Mouse (Mus musculus) cerebellum, adult 2 months (tissue): ENCODE results near the gene Blcap.

Experiments used
- CTCF ChIP-seq: fragments of 200-500 bp; IDR thresholded peaks from 2 replicates; pipeline ENCODE4 v1.5.1; 2011; ENCODE audit warnings: low read depth, mild to moderate bottlenecking, control low read depth, low read length, moderate library complexity, borderline replicate concordance; ENCODE audit not compliant: insufficient read depth
- POLR2A ChIP-seq: fragments of 200-500 bp; IDR thresholded peaks from 2 replicates; pipeline ENCODE4 v1.6.1; 2011; ENCODE audit warnings: low read length, control low read depth, borderline replicate concordance; ENCODE audit not compliant: insufficient read depth

DNA sequence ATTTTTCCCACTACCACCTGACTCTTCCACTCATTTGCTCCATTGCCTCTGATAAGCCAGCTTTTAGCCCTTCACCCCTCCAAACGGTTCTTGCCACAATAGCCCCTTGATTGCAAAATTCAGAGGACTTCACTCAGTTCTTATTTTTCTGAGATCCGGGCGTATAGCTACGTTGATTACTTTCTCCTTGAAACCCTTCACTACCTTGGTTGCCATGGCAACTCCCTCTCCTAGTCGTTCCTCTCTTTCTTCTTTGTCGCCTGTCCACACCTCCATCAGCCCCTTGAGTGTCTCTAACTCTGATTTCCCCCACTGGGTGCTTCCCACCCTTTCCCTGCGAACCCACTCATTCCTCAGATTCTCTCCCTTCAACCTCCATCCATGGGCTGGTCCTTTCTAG is 34.0 kb downstream of the Blcap start:
- TF ChIP-seq CTCF = no peak
- no peak for TF ChIP-seq POLR2A
